Mouse (Mus musculus) forebrain, embryonic 12.5 days (tissue): ENCODE results near the gene Ilkap. TPM values are rescaled to one million over a fixed set of nuclear protein-coding genes. Genes with fewer than 3 reads are reported as not detected.
A peak's percentile ranks its signal among the peaks of the same experiment; 100 is the strongest.

ENCODE experiments used
- ATAC-seq: fragments of 200-750 bp; cut with Nextera tagmentation; 2 replicates; pipeline ENCODE4 v1.8.0; 2017; ENCODE audit warnings: moderate TSS enrichment; ENCODE audit not compliant: low FRiP score
- H3K27ac ChIP-seq: fragments of 300-500 bp; sonication (generic); 2 replicates; pipeline ENCODE4 v1.5.1; 2016; ENCODE audit warnings: mild to moderate bottlenecking
- H3K27me3 ChIP-seq: fragments of 300-500 bp; sonication (generic); 2 replicates; pipeline ENCODE4 v1.6.1; 2016; ENCODE audit warnings: mild to moderate bottlenecking
- H3K36me3 ChIP-seq: fragments of 300-500 bp; sonication (generic); replicated peaks from 2 replicates; pipeline ENCODE4 v1.6.1; 2016; ENCODE audit warnings: mild to moderate bottlenecking
- H3K4me1 ChIP-seq: fragments of 300-500 bp; sonication (generic); 2 replicates; pipeline ENCODE4 v1.6.1; 2016
- H3K4me2 ChIP-seq: fragments of 300-500 bp; sonication (generic); 2 replicates; pipeline ENCODE4 v1.6.1; 2016; ENCODE audit warnings: mild to moderate bottlenecking, moderate library complexity
- H3K4me3 ChIP-seq: fragments of 300-500 bp; sonication (generic); replicated peaks from 2 replicates; pipeline ENCODE4 v1.5.1; 2016; ENCODE audit warnings: mild to moderate bottlenecking
- H3K9ac ChIP-seq: fragments of 300-500 bp; sonication (generic); 2 replicates; pipeline ENCODE4 v1.6.1; 2016; ENCODE audit warnings: mild to moderate bottlenecking
- H3K9me3 ChIP-seq: fragments of 300-500 bp; sonication (generic); 2 replicates; pipeline ENCODE4 v1.6.1; 2016
- WGBS: fragments of 180-500 bp; shearing (Covaris S2); methylation state at CpG from one replicate; pipeline ENCODE4 v1.1.7; 2016; 5-methylcytosine and 5-hydroxymethylcytosine counted together
- polyA plus RNA-seq: library from polyadenylated mRNA; unstranded; fragments of >200 nt; fragmentation: Nextera tagmentation; extraction: Ambion mirVana; gene quantifications from 2 replicates; pipeline ENCODE4 v1.2.1, GENCODE M21; 2016

The Ilkap gene
- polyA plus RNA-seq, 1 experiment from 2014 or later = 163 TPM

DNA sequence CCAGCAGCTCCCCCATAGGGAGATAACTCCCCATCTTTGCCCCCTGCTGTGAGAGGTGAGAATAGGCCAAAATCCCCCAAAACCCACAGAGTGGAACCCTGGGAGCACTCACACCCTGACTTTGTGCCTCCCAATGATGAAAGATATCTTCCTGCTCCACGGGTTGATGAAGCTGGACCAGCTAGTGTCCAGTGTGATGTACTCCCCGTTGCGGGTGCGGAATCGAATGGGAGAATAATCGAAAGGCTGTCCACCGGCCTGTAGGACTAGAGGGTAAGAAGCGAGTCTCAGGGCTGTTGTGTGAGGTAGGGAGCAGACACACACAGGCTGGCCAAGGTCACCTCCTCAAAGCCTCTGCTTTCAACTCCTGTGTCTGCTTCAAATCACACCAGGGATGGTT is 36.3 kb upstream of the Ilkap start:
- WGBS = 94% methylated on average over 8 of the region's 8 CpGs
- H3K27me3 ChIP-seq = no peaks in the 10 kb centered on the region
- H3K9me3 ChIP-seq = no peaks in the 10 kb centered on the region
- no peak overlapping the region for H3K4me2 ChIP-seq
- peaks cover 7% of the 10 kb centered on the region; the same call in 1 of the 2 replicates for H3K4me1 ChIP-seq
- H3K9ac ChIP-seq = no peak overlapping the region
- no peak for ATAC-seq
- H3K36me3 ChIP-seq = no peaks in the 10 kb centered on the region
- H3K4me3 ChIP-seq = no peak overlapping the region
- H3K27ac ChIP-seq = no peak overlapping the region

DNA sequence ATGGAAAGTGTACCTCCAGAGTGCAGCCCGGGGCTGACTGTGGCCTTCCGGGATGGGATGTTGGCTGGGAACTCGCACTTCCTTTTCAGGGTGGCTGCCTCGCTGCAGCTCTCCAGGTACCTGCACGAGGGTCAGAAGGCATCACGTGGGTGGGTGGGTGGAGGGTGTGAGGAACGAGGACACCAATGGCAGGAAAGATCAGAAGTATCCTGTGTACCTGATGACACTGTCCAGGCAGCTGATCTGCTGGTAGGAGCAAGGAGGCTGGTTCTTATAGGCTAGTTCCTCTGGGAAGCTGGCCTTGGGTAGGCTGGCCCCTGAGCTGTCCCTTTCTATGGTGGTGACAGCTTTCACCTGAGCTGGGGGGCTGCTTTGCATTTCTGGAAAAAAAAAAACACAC is 32.1 kb upstream of the Ilkap start:
- Histone ChIP-seq H3K27ac (no peak overlapping the region), H3K9ac (no peak overlapping the region), H3K36me3 (0 out of 2 replicates have a peak, but pooled peaks cover 5% of the 10 kb centered on the region), H3K4me2 (no peak overlapping the region), H3K9me3 (no peaks in the 10 kb centered on the region), H3K4me3 (no peak overlapping the region), H3K27me3 (no peaks in the 10 kb centered on the region), H3K4me1 (no peaks in the 10 kb centered on the region)
- no peak for ATAC-seq
- WGBS = 83% methylated on average over 7 of the region's 7 CpGs

DNA sequence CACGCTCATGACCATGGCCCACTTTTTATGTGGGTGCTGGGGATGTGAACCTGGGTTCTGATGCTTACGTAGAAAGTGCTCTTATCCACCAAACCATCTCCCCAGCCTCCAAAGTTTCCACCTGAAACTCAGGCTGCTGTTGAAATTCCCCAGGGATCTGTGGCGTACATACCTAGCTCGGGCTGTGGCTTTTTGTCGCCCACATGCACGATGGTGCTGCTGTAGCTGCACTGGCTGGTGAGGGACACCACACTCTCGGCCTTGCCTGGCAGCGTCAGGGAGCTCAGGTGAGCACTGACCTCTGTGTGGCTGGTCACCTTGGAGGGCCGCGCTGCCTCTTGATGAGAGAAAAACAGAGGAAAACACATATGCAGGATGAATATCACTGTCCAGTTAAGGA is 30.6 kb upstream of the Ilkap start:
- ATAC-seq = no peak
- H3K36me3 ChIP-seq = 0 out of 2 replicates have a peak, but pooled peaks cover 5% of the 10 kb centered on the region
- no peak overlapping the region for H3K4me2 ChIP-seq
- H3K4me3 ChIP-seq = no peak overlapping the region
- no peak overlapping the region for H3K9ac ChIP-seq
- 90% methylated on average over 10 of the region's 10 CpGs for WGBS
- no peaks in the 10 kb centered on the region for H3K27me3 ChIP-seq
- no peaks in the 10 kb centered on the region for H3K9me3 ChIP-seq
- no peaks in the 10 kb centered on the region for H3K4me1 ChIP-seq
- no peak overlapping the region for H3K27ac ChIP-seq

DNA sequence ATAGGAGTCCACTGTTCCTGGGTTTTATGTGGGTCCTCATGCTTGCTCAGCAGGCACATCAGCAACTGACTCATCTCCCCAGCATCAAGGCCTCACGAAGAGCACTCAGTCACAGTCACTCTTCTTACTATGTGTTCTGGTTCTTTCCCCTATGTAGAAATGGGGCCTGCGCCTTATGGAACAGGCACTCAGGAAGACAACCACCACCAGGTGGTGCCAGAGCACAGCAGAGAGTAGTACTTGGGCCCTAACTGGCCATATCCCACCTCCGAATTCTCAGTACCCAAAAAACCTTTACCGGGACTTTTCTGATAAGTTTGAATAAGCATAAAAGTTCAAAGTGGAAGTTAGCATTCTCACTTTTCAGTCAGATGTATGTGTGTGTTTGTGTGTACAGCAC is 30.0 kb upstream of the Ilkap start:
- ATAC-seq = peak; percentile 75; the same call in 1 of the 2 replicates

DNA sequence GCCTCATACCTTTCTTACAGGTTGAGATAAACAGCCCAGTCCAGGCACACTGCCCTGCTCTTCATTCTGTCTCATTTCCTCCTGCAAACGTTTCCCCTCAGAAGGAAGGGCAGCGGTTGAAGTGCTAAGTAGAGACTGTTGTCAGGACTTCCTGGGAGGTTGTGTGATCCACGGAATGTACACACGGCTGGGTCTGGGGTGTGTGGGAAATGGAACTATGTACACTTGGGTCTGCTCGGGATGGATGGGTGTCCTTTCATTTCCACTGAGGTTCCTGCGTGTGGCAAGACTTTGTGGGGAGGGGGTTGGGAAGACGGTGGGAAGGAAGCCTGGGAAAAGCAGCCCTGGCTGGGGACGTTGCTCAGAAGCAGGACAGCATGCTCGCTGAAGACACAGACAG is 27.8 kb upstream of the Ilkap start:
- Histone ChIP-seq H3K9me3 (no peaks in the 10 kb centered on the region), H3K4me3 (no peak overlapping the region), H3K4me1 (no peaks in the 10 kb centered on the region), H3K27ac (no peak overlapping the region), H3K27me3 (no peaks in the 10 kb centered on the region), H3K4me2 (no peak overlapping the region), H3K36me3 (0 out of 2 replicates have a peak, but pooled peaks cover 5% of the 10 kb centered on the region), H3K9ac (no peak overlapping the region)
- 83% methylated on average over 9 of the region's 9 CpGs for WGBS
- no peak for ATAC-seq

More for the DNA sequence above, 30.0 kb upstream of the Ilkap start:
- no peak overlapping the region for H3K4me3 ChIP-seq
- WGBS = 46% methylated on average over 4 of the region's 4 CpGs
- H3K27ac ChIP-seq = no peak overlapping the region
- H3K4me1 ChIP-seq = no peaks in the 10 kb centered on the region
- no peak overlapping the region for H3K4me2 ChIP-seq
- H3K27me3 ChIP-seq = no peaks in the 10 kb centered on the region
- 0 out of 2 replicates have a peak, but pooled peaks cover 5% of the 10 kb centered on the region for H3K36me3 ChIP-seq
- H3K9me3 ChIP-seq = no peaks in the 10 kb centered on the region
- no peak overlapping the region for H3K9ac ChIP-seq

DNA sequence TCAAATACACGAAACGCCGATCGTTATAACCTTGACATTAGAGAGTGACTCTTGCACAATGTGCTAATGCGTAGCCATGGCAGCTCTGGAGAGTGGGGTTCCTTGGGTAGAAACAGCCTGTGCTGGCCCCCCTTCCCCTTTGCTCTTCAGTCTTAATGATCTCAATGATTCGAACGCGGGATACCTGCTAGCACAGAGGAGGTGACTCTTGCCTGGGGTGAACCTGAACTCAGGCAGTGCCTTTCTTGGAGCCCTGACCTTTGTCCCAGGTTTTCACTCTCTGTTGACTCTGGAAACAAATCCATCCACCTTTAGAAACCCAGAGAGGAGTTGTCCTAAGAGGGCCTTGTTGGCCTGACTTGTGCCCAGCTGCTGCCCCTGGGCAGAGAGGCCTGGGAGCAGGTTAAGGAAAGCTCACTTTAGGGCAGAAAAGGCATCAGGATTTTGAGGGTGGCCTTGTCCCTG is 22.0 kb upstream of the Ilkap start:
- Histone ChIP-seq H3K27ac (no peak overlapping the region), H3K4me1 (peaks cover 12% of the 10 kb centered on the region), H3K27me3 (no peaks in the 10 kb centered on the region), H3K9ac (no peak overlapping the region), H3K4me2 (no peak overlapping the region), H3K36me3 (0 out of 2 replicates have a peak, but pooled peaks cover 4% of the 10 kb centered on the region), H3K4me3 (no peak overlapping the region), H3K9me3 (no peaks in the 10 kb centered on the region)
- WGBS = 84% methylated on average over 8 of the region's 8 CpGs
- no peak for ATAC-seq

DNA sequence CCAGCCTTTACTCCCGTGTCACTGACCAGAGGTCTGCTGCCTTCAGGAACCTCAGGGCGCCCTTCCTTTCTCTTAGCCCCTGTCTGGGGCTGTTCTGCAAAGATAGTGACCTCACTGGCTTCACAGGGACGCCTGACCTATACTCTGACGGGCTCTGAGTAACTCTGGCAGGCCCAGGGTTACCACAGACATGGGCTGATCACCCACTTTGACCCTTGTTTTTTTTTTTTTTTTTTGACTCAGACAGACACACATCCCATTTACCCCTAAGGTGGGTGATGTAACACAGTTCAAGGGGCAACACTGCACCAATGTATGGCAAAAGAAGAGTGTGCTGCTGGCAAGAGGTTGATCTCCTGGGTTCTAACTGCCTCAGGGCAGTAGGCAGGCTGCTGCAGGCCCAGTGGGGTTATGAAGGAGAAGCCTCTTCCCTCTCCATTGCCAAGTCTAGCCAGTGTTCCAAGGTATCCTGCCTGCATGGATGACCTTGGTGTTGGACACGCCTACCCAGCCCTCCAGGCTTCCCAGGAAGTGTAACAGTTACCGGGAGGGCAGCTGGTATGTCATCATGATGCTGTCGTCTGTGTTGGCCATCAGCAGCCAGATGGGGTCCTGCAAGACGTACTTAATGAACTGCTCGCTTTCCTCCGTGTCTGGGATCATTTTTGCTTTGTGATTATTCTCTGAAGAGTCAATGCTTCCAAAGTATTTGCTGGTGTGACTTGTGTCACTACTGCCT is 21.4 kb upstream of the Ilkap start:
- WGBS = 68% methylated on average over 10 of the region's 10 CpGs
- Histone ChIP-seq H3K4me2 (no peak overlapping the region), H3K27me3 (no peaks in the 10 kb centered on the region), H3K27ac (no peak overlapping the region), H3K9me3 (no peaks in the 10 kb centered on the region), H3K36me3 (0 out of 2 replicates have a peak, but pooled peaks cover 4% of the 10 kb centered on the region), H3K9ac (no peak overlapping the region), H3K4me1 (peaks cover 18% of the 10 kb centered on the region), H3K4me3 (no peak overlapping the region)
- ATAC-seq = no peak

DNA sequence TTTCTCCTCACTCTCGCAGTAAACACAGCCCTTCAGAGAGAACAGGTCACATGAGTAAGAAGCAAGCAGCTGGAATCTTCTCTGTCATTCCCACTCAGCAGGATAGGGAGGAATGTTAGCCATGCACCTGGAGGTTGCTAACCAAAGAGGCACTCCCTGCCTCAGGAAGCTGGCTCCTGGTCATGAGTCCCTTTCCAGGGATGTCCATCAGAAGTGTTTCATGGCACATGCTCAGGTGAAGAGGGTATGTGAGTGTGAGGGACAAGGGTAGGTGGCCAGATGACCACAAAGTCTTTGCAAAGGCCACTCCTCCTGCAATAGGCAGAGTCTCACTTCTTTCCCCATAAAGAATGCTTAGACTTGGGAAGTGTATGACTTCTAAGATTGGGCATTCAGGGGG is 19.4 kb upstream of the Ilkap start:
- Histone ChIP-seq H3K4me3 (no peak overlapping the region), H3K9ac (no peak overlapping the region), H3K27ac (no peak overlapping the region), H3K36me3 (0 out of 2 replicates have a peak, but pooled peaks cover 4% of the 10 kb centered on the region), H3K4me2 (no peak overlapping the region), H3K4me1 (peaks cover 34% of the 10 kb centered on the region), H3K9me3 (no peaks in the 10 kb centered on the region), H3K27me3 (no peaks in the 10 kb centered on the region)
- 83% methylated on average over 1 of the region's 1 CpGs for WGBS
- no peak for ATAC-seq

DNA sequence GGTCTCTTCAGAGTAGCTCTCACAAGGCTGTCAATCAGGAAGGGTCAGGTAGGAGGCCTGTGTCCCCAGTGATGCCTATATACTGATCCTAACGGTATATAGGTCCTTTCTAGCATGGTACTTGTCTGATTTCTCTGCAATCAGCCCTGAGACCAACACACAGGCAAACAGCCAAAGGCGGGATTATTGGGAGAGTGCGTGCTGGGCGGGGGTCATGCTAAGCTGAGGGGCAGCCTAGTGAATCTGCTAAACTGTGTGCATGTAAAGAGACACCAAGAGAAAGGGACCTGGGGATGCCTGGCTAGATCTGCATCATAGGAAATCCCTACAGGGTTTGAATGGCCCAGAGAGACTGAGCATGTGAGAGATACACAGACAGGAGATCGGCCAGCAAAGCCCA is 16.7 kb upstream of the Ilkap start:
- Histone ChIP-seq H3K4me1 (peaks cover 55% of the 10 kb centered on the region), H3K36me3 (peaks cover 7% of the 10 kb centered on the region; the same call in 1 of the 2 replicates), H3K9me3 (no peaks in the 10 kb centered on the region), H3K4me3 (no peak overlapping the region), H3K27me3 (no peaks in the 10 kb centered on the region), H3K27ac (peak overlapping the region; percentile 95), H3K4me2 (peak overlapping the region; percentile 69), H3K9ac (peak overlapping the region; percentile 56; the same call in 1 of the 2 replicates)
- 59% methylated on average over 5 of the region's 5 CpGs for WGBS
- ATAC-seq = no peak

DNA sequence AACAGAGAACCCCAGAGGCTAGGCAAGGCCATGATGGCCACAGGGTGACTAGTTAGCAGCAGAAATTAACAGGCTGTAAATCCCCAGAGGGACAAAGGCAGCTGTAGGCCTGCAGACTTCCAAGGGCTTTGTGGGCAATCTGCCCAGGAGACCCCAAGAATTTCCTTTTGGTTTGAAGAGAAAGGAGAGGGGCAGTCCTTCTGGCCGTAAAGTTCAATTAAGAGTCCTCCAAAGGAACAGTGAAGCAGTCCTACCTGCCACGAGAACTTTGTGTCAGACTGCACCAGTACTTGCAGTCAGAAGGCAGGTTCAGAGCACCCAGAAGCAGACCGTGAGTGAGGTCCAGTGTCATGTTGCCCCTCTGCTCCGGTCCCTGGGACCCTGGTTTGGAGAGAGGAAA is 16.3 kb upstream of the Ilkap start:
- peak overlapping the region; percentile 56 for H3K9ac ChIP-seq
- WGBS = 43% methylated on average over 4 of the region's 4 CpGs
- H3K4me2 ChIP-seq = peak overlapping the region; percentile 69
- H3K4me3 ChIP-seq = no peak overlapping the region
- no peaks in the 10 kb centered on the region for H3K27me3 ChIP-seq
- H3K27ac ChIP-seq = peak overlapping the region; percentile 95
- H3K36me3 ChIP-seq = peaks cover 7% of the 10 kb centered on the region; the same call in 1 of the 2 replicates
- no peaks in the 10 kb centered on the region for H3K9me3 ChIP-seq
- peaks cover 55% of the 10 kb centered on the region for H3K4me1 ChIP-seq
- ATAC-seq = no peak

DNA sequence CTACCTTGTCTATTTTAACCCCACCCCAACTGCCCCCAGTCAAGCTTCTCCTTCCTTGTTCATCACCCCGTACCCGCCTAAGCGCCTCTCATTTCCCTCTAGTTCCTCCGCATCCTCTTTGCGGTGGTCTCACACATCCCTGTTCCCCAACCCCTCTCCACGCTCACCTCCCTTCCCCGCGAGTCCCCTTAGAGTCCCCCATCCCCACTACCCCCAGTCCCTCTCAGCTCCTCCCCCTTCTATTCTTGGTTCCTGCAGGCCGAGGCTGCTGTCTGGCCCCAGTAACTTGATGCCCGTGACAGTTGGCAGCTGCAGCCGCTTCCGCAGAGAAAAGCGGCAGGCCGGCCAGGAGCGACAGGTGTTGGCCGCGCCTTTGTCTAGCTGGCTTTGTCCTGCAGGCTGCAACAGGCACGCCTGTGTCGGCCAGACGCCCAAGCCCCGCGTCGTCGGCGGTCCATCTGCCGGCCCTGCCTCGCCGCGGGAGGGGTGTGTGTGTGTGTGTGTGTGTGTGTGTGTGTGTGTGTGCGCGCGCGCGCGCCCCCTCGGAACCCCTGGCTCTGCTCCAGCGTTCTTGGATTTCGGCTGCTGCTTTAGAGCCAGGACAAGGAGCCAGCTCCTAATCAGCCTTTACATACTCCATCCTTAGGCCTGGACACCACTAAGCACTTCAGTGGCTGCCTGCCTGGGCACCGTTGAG is 15.4 kb upstream of the Ilkap start, which contains the start of gene Hes6:
Hes6 (minus strand) TSS at position 141 of the 697 bp plus-strand sequence.
- peak within 1 kb of the TSS; percentile 76 for H3K9ac ChIP-seq
- peak; percentile 73 for ATAC-seq
- under 1% methylated on average over 32 of the region's 39 CpGs for WGBS
- no peaks in the 10 kb centered on the region for H3K27me3 ChIP-seq
- peak within 1 kb of the TSS; percentile 69 for H3K4me2 ChIP-seq
- H3K27ac ChIP-seq = peak within 1 kb of the TSS; percentile 95
- H3K4me1 ChIP-seq = peaks cover 55% of the 10 kb centered on the region
- H3K9me3 ChIP-seq = no peaks in the 10 kb centered on the region
- peak within 1 kb of the TSS; percentile 79 for H3K4me3 ChIP-seq
- H3K36me3 ChIP-seq = peaks cover 7% of the 10 kb centered on the region; the same call in 1 of the 2 replicates

DNA sequence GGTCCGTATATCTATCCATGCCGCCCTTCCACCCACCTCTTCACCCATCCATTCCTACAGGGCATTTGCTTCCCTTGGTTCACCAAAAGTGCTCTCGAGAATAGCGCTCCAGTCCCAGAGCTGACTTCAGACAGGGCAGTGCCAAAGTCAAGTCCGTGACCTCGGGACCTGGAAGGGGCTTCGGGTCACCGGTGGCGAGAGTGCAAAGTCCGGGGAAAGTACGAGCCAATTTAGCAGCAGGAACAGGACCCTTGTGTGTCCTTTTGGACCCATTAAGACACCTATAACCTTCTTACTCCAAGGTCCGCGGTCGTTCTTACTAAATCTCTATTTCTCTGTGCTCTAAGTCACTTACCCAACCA is 14.9 kb upstream of the Ilkap start:
- WGBS = under 1% methylated on average over 14 of the region's 14 CpGs
- H3K9me3 ChIP-seq = no peaks in the 10 kb centered on the region
- H3K27ac ChIP-seq = peak overlapping the region; percentile 95
- H3K9ac ChIP-seq = peak overlapping the region; percentile 56
- H3K36me3 ChIP-seq = peaks cover 7% of the 10 kb centered on the region; the same call in 1 of the 2 replicates
- H3K4me3 ChIP-seq = peak overlapping the region; percentile 79
- peaks cover 55% of the 10 kb centered on the region for H3K4me1 ChIP-seq
- H3K4me2 ChIP-seq = peak overlapping the region; percentile 69
- H3K27me3 ChIP-seq = no peaks in the 10 kb centered on the region
- no peak for ATAC-seq
